In the genomic region with DNA sequence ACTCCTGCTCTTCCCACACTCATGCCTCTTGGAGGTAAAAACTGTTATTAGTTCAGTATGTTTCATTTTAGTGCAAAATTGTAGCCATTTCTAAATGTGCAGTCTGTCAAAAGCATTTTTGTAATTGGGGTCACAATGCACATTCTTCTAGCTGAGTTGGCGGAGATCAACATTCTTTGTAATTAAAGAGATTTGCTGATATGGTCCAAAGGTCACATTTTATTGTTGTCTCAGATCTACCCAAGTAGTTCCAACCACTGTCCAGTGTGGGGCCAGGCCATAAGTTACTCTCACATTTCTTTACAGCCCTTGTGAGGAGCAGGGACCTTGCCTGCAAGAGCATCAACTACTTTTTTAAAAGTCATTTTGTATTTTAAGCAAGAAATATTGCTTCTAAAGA, we compare ENCODE assay signal across 18 mouse cellular contexts. TPM values are rescaled to one million over a fixed set of nuclear protein-coding genes. Genes with fewer than 3 reads are reported as not detected.
DNase-seq lines count a peak whose midpoint lies in the region; ATAC-seq and TF ChIP-seq lines count a peak whose summit lies in the region.
"Had no signal": no experiment of that assay in that cellular context is flagged by ENCODE, and none has a peak within 500 bp of the region (broad histone marks: within the 10 kb centered on the region; RNA-seq: fewer than 3 reads in every experiment).

No protein-coding gene starts in this region.

- H3K36me3 ChIP-seq in kidney, adult 2 months (ENCODE audit: control insufficient read depth, insufficient read depth, low read length), result no peaks in the 10 kb centered on the region
- H3K36me3 ChIP-seq: limb, embryonic 15.5 days had no signal

- no peak for TF ChIP-seq POLR2A in kidney, adult 2 months (IDR thresholded peaks at IDR 0.05; ENCODE audit: low read depth, low read length)

- ATAC-seq in erythroid progenitor cell, adult 5-6 weeks (replicated peaks; ENCODE audit: low FRiP score, poor library complexity, severe bottlenecking), result no peak
- ATAC-seq: activated CD4-positive, CD25-positive, alpha-beta regulatory T cell, adult 4 months; forebrain, embryonic 14.5 days had no signal

- H3K4me3 ChIP-seq in gastrocnemius, adult 2 months, result no peak overlapping the region
- H3K4me3 ChIP-seq in kidney, adult 2 months (ENCODE audit: insufficient read depth, low read depth, low read length), result no peak overlapping the region
- H3K4me3 ChIP-seq: limb, embryonic 15.5 days had no signal

- H3K4me1 ChIP-seq in kidney, adult 2 months (ENCODE audit: control insufficient read depth, insufficient read depth, low read length), result no peaks in the 10 kb centered on the region
- H3K4me1 ChIP-seq: limb, embryonic 15.5 days had no signal

- TF ChIP-seq CTCF in gastrocnemius, adult 2 months (IDR thresholded peaks at IDR 0.05), result no peak
- no peak for TF ChIP-seq CTCF in kidney, adult 2 months (conservative IDR thresholded peaks at IDR 0.05; ENCODE audit: insufficient read depth, insufficient read length, low read depth, low read length)

- H3K27ac ChIP-seq in gastrocnemius, adult 2 months, result peak overlapping the region; percentile 57; the same call in 1 of the 2 replicates
- H3K27ac ChIP-seq in kidney, adult 2 months (ENCODE audit: insufficient read depth, low read depth, low read length), result no peak overlapping the region
- H3K27ac ChIP-seq: limb, embryonic 15.5 days had no signal

- intact Hi-C loops in gastrocnemius, adult 2 months (cut with DNase I), result no loop called here
- intact Hi-C loops in heart, postnatal 25 days (cut with DNase I), result no loop called here

- no peaks in the 10 kb centered on the region for H3K27me3 ChIP-seq in kidney, adult 2 months (replicated peaks; ENCODE audit: control insufficient read depth, insufficient read depth, low read length)
- H3K27me3 ChIP-seq: limb, embryonic 15.5 days had no signal

- 52% methylated on average over 1 of the region's 1 CpGs for WGBS in kidney, adult 2 months

- DNase-seq in gastrocnemius, adult 2 months, result no peak
- DNase-seq in gastrocnemius, postnatal 10 days, result no peak
- DNase-seq in Muller cell, postnatal 12 days (ENCODE audit: inconsistent ontology term), result peak; percentile 82
- peak; percentile 61 for DNase-seq in kidney, adult 2 months
- DNase-seq in kidney, postnatal 25 days, result peak; percentile 18 to 41
- no peak for DNase-seq in heart, postnatal 25 days (ENCODE audit: low spot score)
- DNase-seq: adrenal gland, postnatal 36 days; cerebellum, adult 9-10 months; heart, adult 11 months; layer of hippocampus, postnatal 36 days; lung, adult 18-20 months; right cerebral cortex, postnatal 4 days; thymus, postnatal 25 days had no signal

RNA-seq across cellular contexts. Expression of a gene that starts 24.7 kb away (rescaled TPM):
- total RNA-seq in gastrocnemius, adult 2 months (2021), result 1 to 10 TPM; 3.8 to 5.5 TPM
- 10 to 100 TPM; 12.1 to 12.3 TPM for total RNA-seq in gastrocnemius, postnatal 10 days (2021)
- 3.2 and 3.3 TPM in 2 replicates for polyA plus RNA-seq in kidney, adult 2 months (2012; rRNA removed)
- total RNA-seq in heart, postnatal 25 days (2021), result 1 to 10 TPM; 4.3 to 8.9 TPM
- total RNA-seq in erythroid progenitor cell, adult 5-6 weeks (2015; ENCODE audit: low replicate concordance), result not detected in 2 replicates
- not detected in 2 replicates for total RNA-seq in erythroid progenitor cell, adult 5-6 weeks (2017; ENCODE audit: low replicate concordance)
- total RNA-seq: megakaryocyte, adult 5-6 weeks had no signal
- polyA plus RNA-seq: activated CD4-positive, CD25-positive, alpha-beta regulatory T cell, adult 4 months had no signal

Comparison
In these comparisons a context has a peak if more than half of its experiments do, and no peak if none do; other contexts are left out.
1. DNase-seq: peak in Muller cell, postnatal 12 days (single experiment), kidney, adult 2 months (single experiment) and kidney, postnatal 25 days (2 of 2); none in gastrocnemius, adult 2 months (single experiment), gastrocnemius, postnatal 10 days (single experiment) and heart, postnatal 25 days (single experiment).
2. RNA of a gene that starts 24.7 kb away (total RNA-seq): 12.1 to 12.3 TPM in gastrocnemius, postnatal 10 days, 4.3 to 8.9 TPM in heart, postnatal 25 days and 3.8 to 5.5 TPM in gastrocnemius, adult 2 months; not detected in erythroid progenitor cell, adult 5-6 weeks; every median in the first group is over 4 times any median in the second.